In genomic region chr2:117335552-117336188, GRCm38 (mm10) we compare ENCODE assay signal across 23 mouse cellular contexts. TPM values are rescaled to one million over a fixed set of nuclear protein-coding genes. Genes with fewer than 3 reads are reported as not detected.
DNase-seq lines count a peak whose midpoint lies in the region; ATAC-seq and TF ChIP-seq lines count a peak whose summit lies in the region.
"Had no signal": no experiment of that assay in that cellular context is flagged by ENCODE, and none has a peak within 500 bp of the region (broad histone marks: within the 10 kb centered on the region; RNA-seq: fewer than 3 reads in every experiment).

No protein-coding gene starts in this region.

- no peak for TF ChIP-seq CTCF in lung, embryonic 14.5 days (IDR thresholded peaks at IDR 0.05; ENCODE audit: low read depth)
- TF ChIP-seq CTCF in lung, adult 2 months (IDR thresholded peaks at IDR 0.05; ENCODE audit: insufficient read depth, low read length), result no peak

- H3K36me3 ChIP-seq in lung, embryonic 14.5 days (ENCODE audit: insufficient read depth), result no peaks in the 10 kb centered on the region
- no peaks in the 10 kb centered on the region for H3K36me3 ChIP-seq in stomach, embryonic 14.5 days (ENCODE audit: control insufficient read depth, insufficient read depth, low read length)
- H3K36me3 ChIP-seq: embryonic facial prominence, embryonic 15.5 days; forebrain, embryonic 10.5 days; G1E; heart, embryonic 10.5 days; hindbrain, embryonic 13.5 days; liver, embryonic 12.5 days; midbrain, embryonic 10.5 days; neural tube, embryonic 15.5 days had no signal

- no peak overlapping the region for H3K9ac ChIP-seq in lung, embryonic 14.5 days
- no peak overlapping the region for H3K9ac ChIP-seq in stomach, embryonic 14.5 days (replicated peaks; ENCODE audit: low read depth, low read length)
- H3K9ac ChIP-seq: embryonic facial prominence, embryonic 15.5 days; hindbrain, embryonic 13.5 days; liver, embryonic 12.5 days; neural tube, embryonic 15.5 days had no signal

- TF ChIP-seq POLR2A in lung, adult 2 months (IDR thresholded peaks at IDR 0.05; ENCODE audit: borderline replicate concordance, extremely low read depth, low read depth, low read length), result no peak

- no peaks in the 10 kb centered on the region for H3K27me3 ChIP-seq in lung, embryonic 14.5 days (ENCODE audit: insufficient read depth, low read length)
- no peaks in the 10 kb centered on the region for H3K27me3 ChIP-seq in stomach, embryonic 14.5 days (ENCODE audit: control insufficient read depth, insufficient read depth, low read length)
- H3K27me3 ChIP-seq: hindbrain, embryonic 13.5 days; neural tube, embryonic 15.5 days had no signal

- WGBS in lung, embryonic 14.5 days, result 26% methylated on average over 4 of the region's 4 CpGs
- WGBS in lung, adult 2 months, result 36% methylated on average over 4 of the region's 4 CpGs
- 32% methylated on average over 4 of the region's 4 CpGs for WGBS in stomach, embryonic 14.5 days

- peak; percentile 57 for DNase-seq in lung, embryonic 14.5 days
- DNase-seq in lung, adult 2 months, result no peak
- DNase-seq in B cell, adult 2 months, result peak; percentile 35 to 39
- peak; percentile 76 for DNase-seq in induced T-regulatory cell, adult 2 months (ENCODE audit: low read depth)
- no peak for DNase-seq in right cerebral cortex, postnatal 4 days
- DNase-seq in frontal cortex, postnatal 25 days (ENCODE audit: low spot score in 2 of 2), result no peak
- DNase-seq: cerebellum, adult 9-11 months; embryo, embryonic 11 days; gastrocnemius, postnatal 25 days; heart, postnatal 14 days; kidney, adult 8-10 months; lung, postnatal 36 days; thymus, postnatal 25 days had no signal

- no peak overlapping the region for H3K4me2 ChIP-seq in lung, embryonic 14.5 days
- no peak overlapping the region for H3K4me2 ChIP-seq in stomach, embryonic 14.5 days (replicated peaks; ENCODE audit: low read depth, low read length)
- H3K4me2 ChIP-seq: embryonic facial prominence, embryonic 15.5 days; hindbrain, embryonic 13.5 days; liver, embryonic 12.5 days; neural tube, embryonic 15.5 days had no signal

- H3K4me3 ChIP-seq in lung, embryonic 14.5 days (ENCODE audit: low read depth, low read length), result no peak overlapping the region
- no peak overlapping the region for H3K4me3 ChIP-seq in lung, adult 2 months (replicated peaks; ENCODE audit: extremely low read depth, low read depth, low read length)
- H3K4me3 ChIP-seq in stomach, embryonic 14.5 days (ENCODE audit: low read depth, low read length), result no peak overlapping the region
- H3K4me3 ChIP-seq: embryonic facial prominence, embryonic 15.5 days; forebrain, embryonic 10.5 days; heart, embryonic 10.5 days; hindbrain, embryonic 13.5 days; liver, embryonic 12.5 days; midbrain, embryonic 10.5 days; neural tube, embryonic 15.5 days had no signal

- ATAC-seq in lung, embryonic 14.5 days (ENCODE audit: insufficient read depth), result peak; percentile 23; the same call in 1 of the 2 replicates
- ATAC-seq in stomach, embryonic 14.5 days (ENCODE audit: insufficient number of reproducible peaks, insufficient read depth, low FRiP score, low read depth), result peak; percentile 82
- ATAC-seq: liver, embryonic 12.5 days had no signal

- no peaks in the 10 kb centered on the region for H3K9me3 ChIP-seq in lung, embryonic 14.5 days (ENCODE audit: low read depth, low read length)
- no peaks in the 10 kb centered on the region for H3K9me3 ChIP-seq in stomach, embryonic 14.5 days (ENCODE audit: control insufficient read depth, low read depth, low read length)
- H3K9me3 ChIP-seq: embryonic facial prominence, embryonic 15.5 days; forebrain, embryonic 10.5 days; G1E; heart, embryonic 10.5 days; hindbrain, embryonic 13.5 days; liver, embryonic 12.5 days; midbrain, embryonic 10.5 days; neural tube, embryonic 15.5 days had no signal

- H3K27ac ChIP-seq in lung, embryonic 14.5 days (ENCODE audit: low read depth), result peak overlapping the region; percentile 76
- peak overlapping the region; percentile 82 for H3K27ac ChIP-seq in stomach, embryonic 14.5 days (ENCODE audit: low read length)
- H3K27ac ChIP-seq: embryonic facial prominence, embryonic 15.5 days; forebrain, embryonic 10.5 days; heart, embryonic 10.5 days; hindbrain, embryonic 13.5 days; liver, embryonic 12.5 days; midbrain, embryonic 10.5 days; neural tube, embryonic 15.5 days had no signal

- H3K4me1 ChIP-seq in lung, embryonic 14.5 days (ENCODE audit: insufficient read depth), result peaks cover 7% of the 10 kb centered on the region; the same call in 1 of the 2 replicates
- H3K4me1 ChIP-seq in lung, adult 2 months (ENCODE audit: control insufficient read depth, insufficient read depth, low read length), result no peaks in the 10 kb centered on the region
- peaks cover 8% of the 10 kb centered on the region; the same call in 1 of the 2 replicates for H3K4me1 ChIP-seq in stomach, embryonic 14.5 days (ENCODE audit: control insufficient read depth, insufficient read depth, low read length)
- H3K4me1 ChIP-seq: embryonic facial prominence, embryonic 15.5 days; hindbrain, embryonic 13.5 days; liver, embryonic 12.5 days; neural tube, embryonic 15.5 days had no signal

RNA-seq across cellular contexts. Expression of gene Rasgrp1, which starts 7.1 kb away (rescaled TPM):
- polyA plus RNA-seq in lung, embryonic 14.5 days (2014; fragmentation: Nextera tagmentation; extraction: Ambion mirVana), result 1.5 and 2.1 TPM in 2 replicates
- 1.6 and 3.6 TPM in 2 replicates for polyA plus RNA-seq in lung, adult 2 months (2012; rRNA removed)
- polyA plus RNA-seq in stomach, embryonic 14.5 days (2014; fragmentation: Nextera tagmentation; extraction: Ambion mirVana), result 2.3 TPM in 2 replicates
- polyA plus RNA-seq: C2C12, G1E had no signal

Comparison
In these comparisons a context has a peak if more than half of its experiments do, and no peak if none do; other contexts are left out.
1. DNase-seq: peak in lung, embryonic 14.5 days (single experiment), B cell, adult 2 months (2 of 2) and induced T-regulatory cell, adult 2 months (single experiment); none in lung, adult 2 months (single experiment), right cerebral cortex, postnatal 4 days (single experiment) and frontal cortex, postnatal 25 days (0 of 2).